Mouse (Mus musculus) G1E-ER4 (cell line): Measurements from ENCODE around the gene Nfkbil1. TPM values are rescaled to one million over a fixed set of nuclear protein-coding genes. Genes with fewer than 3 reads are reported as not detected.

ENCODE experiments used
- GATA1 ChIP-seq: IDR thresholded peaks from one replicate; pipeline ENCODE4 v1.8.0; 2012; ENCODE audit warnings: low read length, inconsistent platforms
- polyA plus RNA-seq: library from polyadenylated mRNA; stranded (reverse); fragments of >175 nt; gene quantifications from 2 replicates; pipeline ENCODE4 v1.2.3, GENCODE M21; 2012

Nfkbil1 gene
- polyA plus RNA-seq, 1 experiment = 44.3 TPM

- no peak for TF ChIP-seq GATA1
Measured at GRCm38 (mm10) chr17:35185639-35186611, 49.7 kb downstream of the Nfkbil1 start.

DNA sequence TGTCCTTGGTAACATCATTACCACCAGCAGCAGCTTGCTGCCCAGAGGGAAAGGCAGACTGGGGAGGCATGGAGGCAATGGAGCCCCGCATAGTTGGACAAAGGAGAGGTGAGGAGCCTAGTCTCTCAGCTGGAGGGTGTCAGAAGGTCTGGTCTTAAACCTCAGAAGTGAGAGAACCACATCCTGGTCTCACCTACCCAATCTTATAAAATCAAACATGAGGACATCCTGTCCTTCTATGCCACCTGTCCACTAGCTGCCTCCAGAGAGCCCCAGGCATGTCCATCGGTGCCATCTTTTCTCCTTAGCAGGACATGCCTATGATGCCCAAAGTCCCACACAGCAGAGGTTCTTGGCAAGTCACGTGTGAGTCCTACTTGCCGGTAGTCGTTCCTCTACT, 55.5 kb downstream of the Nfkbil1 start:
- TF ChIP-seq GATA1 = no peak

DNA sequence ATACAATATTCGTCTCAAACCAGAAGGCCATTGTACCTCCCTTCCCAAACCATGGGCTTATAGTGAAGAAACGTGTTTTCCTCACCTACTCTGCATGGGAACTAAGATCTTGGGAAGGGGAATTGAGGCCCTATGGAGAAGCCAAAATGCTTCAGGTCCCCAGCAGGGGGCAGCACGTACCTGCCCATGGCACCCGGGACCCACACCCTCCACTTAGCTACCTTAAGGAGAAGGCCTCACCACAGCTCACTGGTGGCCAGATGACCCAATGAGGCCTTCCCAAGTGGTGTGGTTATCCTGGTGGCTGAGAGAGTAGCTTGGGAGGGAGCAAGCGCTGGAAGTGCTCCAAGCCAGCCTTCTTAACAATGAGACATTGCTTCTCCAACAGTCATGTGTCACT, 57.1 kb downstream of the Nfkbil1 start:
- TF ChIP-seq GATA1 = no peak

- TF ChIP-seq GATA1 = no peak
Measured at GRCm38 (mm10) chr17:35175968-35176367, 59.6 kb downstream of the Nfkbil1 start, which contains the start of gene Aif1. Aif1 (minus strand) TSS chr17:35176068.

DNA sequence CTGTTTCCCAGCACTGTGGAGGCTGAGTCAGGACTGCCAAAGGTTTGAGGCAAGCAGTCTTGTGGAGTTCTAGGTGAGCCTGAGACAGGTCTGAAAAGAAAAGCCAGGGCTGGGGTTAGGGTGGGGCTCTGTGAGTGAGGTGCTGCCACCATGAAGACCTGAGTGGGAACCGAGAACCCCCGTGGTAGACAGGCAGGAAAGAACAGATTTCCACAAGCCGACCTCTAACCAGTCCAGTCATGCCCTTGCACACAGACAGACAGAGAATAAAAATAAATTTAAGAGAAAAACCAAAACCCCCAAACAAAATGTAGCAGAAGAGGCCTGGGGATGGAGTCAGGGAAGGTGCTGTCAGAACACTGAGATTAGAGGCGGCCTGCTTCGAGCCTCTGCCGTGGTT, 60.2 kb downstream of the Nfkbil1 start:
- TF ChIP-seq GATA1 = no peak

DNA sequence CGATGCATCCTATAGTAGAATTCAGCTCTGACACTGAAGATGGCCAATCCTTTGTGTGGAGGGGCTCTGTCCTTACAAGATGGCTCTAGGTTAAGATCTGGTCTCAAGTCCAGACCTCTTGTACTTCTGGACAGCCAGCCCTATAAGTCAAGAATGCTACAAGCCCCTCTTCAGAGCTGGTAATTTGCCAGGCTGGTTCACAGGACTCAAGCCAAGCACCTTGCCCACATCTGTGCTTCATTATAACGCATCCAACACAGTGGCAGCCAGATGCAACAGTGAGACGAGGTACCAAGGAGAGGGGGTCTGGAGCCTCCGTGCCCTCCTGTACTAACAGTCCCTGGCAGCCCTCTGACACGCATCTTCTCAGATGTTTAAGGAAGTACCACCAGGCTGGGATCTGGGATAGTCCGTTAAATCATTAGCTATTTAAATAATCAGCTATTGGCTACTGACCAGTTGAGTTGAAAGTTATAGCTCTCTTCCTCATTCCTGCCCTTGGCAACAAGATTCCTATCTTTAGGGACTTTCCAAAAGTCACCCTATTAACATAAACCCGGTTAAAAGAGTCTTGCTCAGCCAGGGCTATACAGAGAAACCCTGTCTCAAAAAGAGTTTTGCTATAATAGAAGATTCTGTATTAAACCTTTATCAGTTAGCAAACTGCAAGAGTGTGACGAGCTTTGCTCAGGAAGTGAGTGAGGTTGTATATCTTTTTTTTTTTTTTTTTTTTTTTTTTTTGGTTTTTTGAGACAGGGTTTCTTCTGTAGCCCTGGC, 61.2 kb downstream of the Nfkbil1 start:
- TF ChIP-seq GATA1 = no peak

DNA sequence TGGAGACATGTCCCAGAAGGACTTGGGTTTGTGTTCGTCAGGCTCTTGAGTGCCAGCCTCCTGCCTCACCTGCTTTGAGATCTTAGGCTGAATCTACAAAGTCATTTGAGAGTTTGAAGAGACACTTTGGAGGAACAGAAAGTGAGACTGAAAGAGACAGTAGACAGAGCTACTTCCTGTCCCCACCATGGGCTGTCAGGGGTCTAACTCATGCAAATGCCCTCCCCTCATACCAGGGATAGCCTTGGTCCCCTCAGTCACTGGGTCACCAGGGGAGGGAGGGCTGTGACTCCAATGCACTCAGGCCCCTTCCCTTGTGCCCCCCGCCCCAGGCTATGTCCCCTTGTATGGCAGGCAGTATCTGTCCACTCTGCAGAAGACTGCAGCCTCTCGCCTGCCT, 62.3 kb downstream of the Nfkbil1 start:
- no peak for TF ChIP-seq GATA1

DNA sequence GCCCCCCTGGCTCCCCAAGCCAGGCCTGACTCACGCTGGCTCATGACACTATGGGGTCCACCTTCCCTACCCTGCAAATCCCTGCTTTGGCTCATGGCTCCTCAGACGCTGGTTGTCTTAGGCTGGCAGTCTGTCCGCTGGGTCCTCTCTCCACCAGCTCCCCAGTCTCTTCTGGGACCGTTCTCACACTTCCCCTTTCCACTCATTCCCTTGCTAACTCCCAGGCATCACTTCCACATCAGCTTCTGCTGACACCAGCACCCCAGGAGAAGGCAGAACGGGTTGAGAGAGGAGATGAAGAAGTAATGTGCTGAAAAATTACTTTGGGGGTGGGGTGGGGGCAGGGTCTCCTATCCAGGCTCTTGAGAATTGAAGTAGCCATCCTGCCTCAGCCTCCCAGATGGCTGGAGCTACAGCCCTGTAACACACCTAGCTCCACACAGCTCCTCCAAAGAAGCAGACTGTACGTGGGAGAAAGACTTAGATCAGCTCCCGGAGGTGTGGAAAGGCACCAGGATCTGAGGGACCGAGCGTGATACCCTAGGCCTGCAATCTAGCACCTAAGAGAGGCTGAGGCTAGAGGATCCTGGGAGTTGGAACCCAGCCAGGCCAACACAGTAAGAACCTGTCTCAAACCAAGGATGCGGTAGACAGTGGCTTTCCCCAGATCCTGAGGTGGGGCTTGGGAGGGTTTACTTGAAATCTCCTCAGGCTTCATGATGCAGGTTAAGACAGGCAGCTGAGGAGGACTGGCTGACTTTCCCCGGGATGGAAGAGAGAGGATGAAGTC, 63.0 kb downstream of the Nfkbil1 start:
- no peak for TF ChIP-seq GATA1

Other genes with a start within 250 kb of the Nfkbil1 start
- gene Vars, start 234.8 kb downstream of the Nfkbil1 start, polyA plus RNA-seq = 965 and 1,080 TPM in 2 replicates
- 1.0 and 1.4 TPM in 2 replicates for gene Vwa7, start 219.2 kb downstream of the Nfkbil1 start, polyA plus RNA-seq
- 40.3 and 64.9 TPM in 2 replicates for gene Sapcd1, start 207.8 kb downstream of the Nfkbil1 start, polyA plus RNA-seq
- 7.0 and 7.1 TPM in 2 replicates for gene Msh5, start 189.0 kb downstream of the Nfkbil1 start, polyA plus RNA-seq
- 168 and 216 TPM in 2 replicates for gene Clic1, start 185.8 kb downstream of the Nfkbil1 start, polyA plus RNA-seq
- 156 and 185 TPM in 2 replicates for gene Ddah2, start 176.8 kb downstream of the Nfkbil1 start, polyA plus RNA-seq
- gene Ly6g6c, start 170.4 kb downstream of the Nfkbil1 start, polyA plus RNA-seq = not detected in 2 replicates
- not detected in 2 replicates for gene Mpig6b, start 169.6 kb downstream of the Nfkbil1 start, polyA plus RNA-seq
- not detected in 2 replicates for gene Ly6g6e, start 158.9 kb downstream of the Nfkbil1 start, polyA plus RNA-seq
- 0.22 TPM in 1 of 2 replicates, not detected in the other for gene Ly6g6d, start 157.7 kb downstream of the Nfkbil1 start, polyA plus RNA-seq
- gene Ly6g6f, start 150.2 kb downstream of the Nfkbil1 start, polyA plus RNA-seq = 0.05 and 0.06 TPM in 2 replicates
- 112 and 148 TPM in 2 replicates for gene Abhd16a, start 146.5 kb downstream of the Nfkbil1 start, polyA plus RNA-seq
- gene Ly6g5c, start 127.5 kb downstream of the Nfkbil1 start, polyA plus RNA-seq = not detected in 2 replicates
- 0.08 and 0.15 TPM in 2 replicates for gene Ly6g5b, start 120.4 kb downstream of the Nfkbil1 start, polyA plus RNA-seq
- 62.0 and 85.8 TPM in 2 replicates for gene Gpank1, start 114.3 kb downstream of the Nfkbil1 start, polyA plus RNA-seq
- 66.1 and 68.9 TPM in 2 replicates for gene Csnk2b, start 113.7 kb downstream of the Nfkbil1 start, polyA plus RNA-seq
- gene D17H6S53E, start 109.4 kb downstream of the Nfkbil1 start, polyA plus RNA-seq = 11.4 and 13.3 TPM in 2 replicates
- 0.23 and 0.27 TPM in 2 replicates for gene Apom, start 103.7 kb downstream of the Nfkbil1 start, polyA plus RNA-seq
- 685 and 826 TPM in 2 replicates for gene Bag6, start 100.6 kb downstream of the Nfkbil1 start, polyA plus RNA-seq
- 1,478 and 1,496 TPM in 2 replicates for gene Prrc2a, start 70.9 kb downstream of the Nfkbil1 start, polyA plus RNA-seq
- gene Aif1, start 59.7 kb downstream of the Nfkbil1 start, polyA plus RNA-seq = not detected in 2 replicates
- 0.39 and 0.49 TPM in 2 replicates for gene Lst1, start 47.4 kb downstream of the Nfkbil1 start, polyA plus RNA-seq
- gene Ltb, start 41.4 kb downstream of the Nfkbil1 start, polyA plus RNA-seq = 0.09 and 0.12 TPM in 2 replicates
- gene Tnf, start 33.8 kb downstream of the Nfkbil1 start, polyA plus RNA-seq = not detected in 2 replicates
- not detected in 2 replicates for gene Lta, start 30.4 kb downstream of the Nfkbil1 start, polyA plus RNA-seq
- gene Gm16181, start 15.0 kb downstream of the Nfkbil1 start, polyA plus RNA-seq = not detected in 2 replicates
- gene Atp6v1g2, start 2.1 kb downstream of the Nfkbil1 start, polyA plus RNA-seq = 2.2 and 2.7 TPM in 2 replicates
- 326 and 338 TPM in 2 replicates for gene Ddx39b, start 6.0 kb upstream of the Nfkbil1 start, polyA plus RNA-seq
- 56.7 and 69.0 TPM in 2 replicates for gene H2-D1, start 26.9 kb upstream of the Nfkbil1 start, polyA plus RNA-seq
- not detected in 2 replicates for gene H2-Q1, start 84.6 kb upstream of the Nfkbil1 start, polyA plus RNA-seq
- not detected in 2 replicates for gene H2-Q2, start 106.5 kb upstream of the Nfkbil1 start, polyA plus RNA-seq
- not detected in 2 replicates for gene H2-Q4, start 143.8 kb upstream of the Nfkbil1 start, polyA plus RNA-seq
- gene H2-Q6, start 189.1 kb upstream of the Nfkbil1 start, polyA plus RNA-seq = not detected in 2 replicates
- not detected in 2 replicates for gene H2-Q7, start 203.4 kb upstream of the Nfkbil1 start, polyA plus RNA-seq
- gene H2-Q10, start 234.3 kb upstream of the Nfkbil1 start, polyA plus RNA-seq = not detected in 2 replicates